Mouse (Mus musculus): ENCODE measurements around the gene Cdh22.

Gene Cdh22

DNA sequence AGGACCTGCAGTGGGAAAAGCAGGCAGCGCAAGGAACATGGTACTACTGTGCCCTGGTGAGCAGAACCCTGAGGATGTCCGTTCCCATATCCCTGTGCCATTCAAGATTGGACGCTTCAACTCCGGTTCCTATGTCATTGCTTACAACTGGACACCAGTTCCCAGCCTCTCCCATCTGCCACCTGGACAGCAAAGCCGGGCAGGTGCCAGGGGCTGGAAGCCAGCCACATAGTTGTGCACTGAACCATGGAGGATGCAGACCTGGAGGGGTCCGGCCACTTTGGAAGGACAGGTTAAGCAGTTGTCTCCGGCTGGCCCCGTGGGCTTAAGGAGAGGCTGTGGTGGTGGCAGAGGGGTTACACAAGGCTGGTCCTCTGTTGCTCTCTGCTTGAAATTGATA, 17.7 kb upstream of the Cdh22 start:
- in situ Hi-C loops (cut with MboI, MseI) = no loop called here

DNA sequence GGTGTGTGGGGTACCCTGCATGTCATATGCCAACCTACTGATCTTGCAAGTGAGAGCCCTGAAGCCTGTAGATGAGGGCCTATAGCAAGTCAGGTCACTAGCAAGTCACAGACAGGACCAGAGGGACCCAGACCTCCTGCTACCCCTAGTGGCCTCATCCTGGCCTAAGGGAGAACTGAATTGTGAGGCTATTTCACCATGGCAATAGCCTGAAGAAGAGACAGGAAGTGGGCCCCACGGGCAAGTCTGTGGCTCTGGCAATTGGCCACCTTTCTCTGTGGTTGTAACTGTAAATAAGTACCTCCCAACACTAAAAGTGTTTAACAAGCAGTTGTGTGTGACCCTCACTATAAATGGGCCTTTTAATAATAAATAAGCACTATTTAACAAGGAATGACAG, 16.2 kb upstream of the Cdh22 start:
- in situ Hi-C loops (cut with MboI, MseI) = no loop called here

DNA sequence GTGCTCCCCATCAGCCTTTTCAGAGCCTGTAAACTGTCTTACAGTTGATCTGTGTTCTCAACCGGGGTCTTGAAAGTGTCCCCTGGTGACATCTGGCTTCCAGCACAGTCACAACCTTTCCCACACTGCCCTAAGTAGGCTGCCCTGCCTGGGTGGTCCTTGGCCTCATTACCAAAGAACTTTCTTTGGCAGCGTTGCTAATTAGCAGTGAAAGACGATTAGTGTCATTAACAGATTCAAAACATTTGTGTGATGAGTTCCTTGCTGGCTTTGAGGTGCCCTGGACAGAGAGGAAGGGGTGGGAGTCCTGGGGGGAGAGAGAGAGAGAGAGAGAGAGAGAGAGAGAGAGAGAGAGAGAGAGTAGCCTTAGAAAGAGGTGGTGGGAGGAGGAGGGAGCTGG, 14.3 kb upstream of the Cdh22 start:
- in situ Hi-C loops (cut with MboI, MseI) = no loop called here

DNA sequence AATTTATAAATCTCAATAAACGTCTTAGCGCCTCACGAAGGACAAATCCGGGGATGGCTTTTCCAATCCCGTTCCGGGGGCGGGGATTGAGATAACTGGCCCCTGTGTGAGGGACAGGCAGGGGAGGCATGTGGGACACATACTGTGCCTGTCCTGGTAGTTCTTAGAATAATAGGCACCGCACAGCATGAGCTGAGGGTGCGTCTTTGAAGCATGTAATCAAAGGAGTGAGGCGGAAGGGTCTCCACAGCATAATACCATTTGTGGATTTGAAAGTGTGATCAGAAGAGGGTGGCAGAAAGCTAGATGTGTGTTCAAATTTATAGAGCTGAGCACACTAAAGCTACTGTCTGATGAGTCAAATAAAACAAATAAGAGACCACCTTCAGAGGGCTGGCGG, 11.7 kb upstream of the Cdh22 start:
- in situ Hi-C loops (cut with MboI, MseI) = no loop called here

DNA sequence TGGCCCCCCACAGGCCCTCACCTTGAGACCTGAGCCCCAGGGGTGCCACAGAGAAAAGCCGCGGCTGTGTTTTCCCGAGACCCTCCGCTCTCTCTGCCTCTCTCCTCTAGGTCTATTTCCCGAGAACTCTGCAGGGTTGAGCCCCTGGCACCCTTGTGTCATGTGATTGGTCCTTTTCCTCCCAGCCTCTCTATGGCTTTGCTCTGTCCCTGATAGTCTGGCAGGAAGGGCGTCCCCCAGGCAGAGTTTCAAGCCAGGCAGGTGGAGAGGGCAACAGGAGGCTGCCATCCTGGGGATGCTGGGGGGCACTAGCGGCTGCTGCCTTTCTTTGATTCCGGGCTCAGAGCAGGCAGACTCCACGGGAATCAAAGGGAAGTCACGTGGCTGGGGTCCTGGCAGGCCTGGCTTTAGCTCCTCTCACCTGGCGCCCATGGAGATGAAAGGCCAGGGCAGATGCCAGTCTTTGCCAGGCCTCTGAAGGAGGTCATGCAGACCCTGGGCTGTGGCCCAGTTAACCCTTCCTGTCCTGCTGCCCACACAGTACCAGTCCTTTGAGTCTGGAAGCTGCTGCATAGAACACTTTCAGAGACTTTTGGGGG, 8.6 kb upstream of the Cdh22 start:
- in situ Hi-C loops (cut with MboI, MseI) = no loop called here

DNA sequence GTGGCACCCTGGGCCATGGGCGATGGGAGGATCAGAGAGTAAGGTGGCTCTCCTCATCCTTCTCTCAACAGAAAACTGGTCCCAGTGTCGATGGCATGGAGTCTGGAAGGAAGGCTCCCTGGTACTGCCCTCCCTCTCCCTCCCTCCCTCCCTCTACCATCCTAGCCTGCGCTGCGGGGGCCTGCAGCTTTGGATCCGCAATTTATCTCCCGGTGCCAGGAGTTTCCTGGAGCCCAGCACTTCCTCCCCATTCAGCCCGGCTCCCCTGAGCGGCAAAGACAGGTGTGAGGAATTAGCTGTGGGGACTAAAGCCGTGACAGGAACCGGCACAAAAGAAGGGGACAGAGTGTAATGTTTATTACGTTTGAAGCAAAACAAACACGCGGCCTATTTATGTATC, 7.9 kb upstream of the Cdh22 start:
- in situ Hi-C loops (cut with MboI, MseI) = no loop called here

DNA sequence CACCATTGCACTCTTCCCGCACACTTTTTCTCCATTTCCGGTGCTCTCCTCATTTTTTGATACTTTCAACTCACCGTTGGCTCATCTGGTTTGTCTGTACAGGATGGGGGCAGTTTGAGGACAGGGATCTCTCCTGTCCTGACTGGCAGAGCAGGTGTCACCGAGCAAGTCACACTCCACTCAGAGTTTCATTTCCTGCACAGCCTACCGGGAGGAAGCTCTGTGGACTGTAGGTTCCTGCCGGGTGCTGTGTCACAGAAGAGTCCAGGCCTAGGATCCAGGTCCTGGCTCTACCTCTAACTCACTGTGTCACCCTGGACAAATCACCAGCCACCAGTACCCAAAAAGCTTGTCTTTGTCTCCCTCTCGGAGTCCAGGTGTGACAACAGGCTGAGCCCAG, 7.1 kb upstream of the Cdh22 start:
- in situ Hi-C loops (cut with MboI, MseI) = no loop called here

DNA sequence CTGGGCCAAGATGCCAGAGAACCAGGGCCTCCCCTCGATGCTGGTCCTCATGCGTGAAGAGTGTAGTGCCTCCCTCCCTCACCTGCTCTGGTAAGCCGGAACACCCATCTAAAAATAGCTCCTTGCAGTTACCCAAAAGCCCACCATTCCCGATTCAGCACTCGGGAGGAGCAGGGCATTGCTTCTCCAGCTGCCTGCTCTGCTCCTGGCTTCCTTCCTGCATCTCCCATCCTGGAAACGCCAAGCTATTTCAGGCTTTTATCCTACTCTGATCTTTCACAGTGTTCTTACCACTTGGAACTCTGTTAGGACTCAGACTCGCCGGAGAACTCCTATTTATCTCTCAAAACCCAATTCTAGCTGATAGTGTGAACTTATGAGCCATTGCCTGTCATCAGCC, 5.7 kb upstream of the Cdh22 start:
- in situ Hi-C loops (cut with MboI, MseI) = no loop called here

DNA sequence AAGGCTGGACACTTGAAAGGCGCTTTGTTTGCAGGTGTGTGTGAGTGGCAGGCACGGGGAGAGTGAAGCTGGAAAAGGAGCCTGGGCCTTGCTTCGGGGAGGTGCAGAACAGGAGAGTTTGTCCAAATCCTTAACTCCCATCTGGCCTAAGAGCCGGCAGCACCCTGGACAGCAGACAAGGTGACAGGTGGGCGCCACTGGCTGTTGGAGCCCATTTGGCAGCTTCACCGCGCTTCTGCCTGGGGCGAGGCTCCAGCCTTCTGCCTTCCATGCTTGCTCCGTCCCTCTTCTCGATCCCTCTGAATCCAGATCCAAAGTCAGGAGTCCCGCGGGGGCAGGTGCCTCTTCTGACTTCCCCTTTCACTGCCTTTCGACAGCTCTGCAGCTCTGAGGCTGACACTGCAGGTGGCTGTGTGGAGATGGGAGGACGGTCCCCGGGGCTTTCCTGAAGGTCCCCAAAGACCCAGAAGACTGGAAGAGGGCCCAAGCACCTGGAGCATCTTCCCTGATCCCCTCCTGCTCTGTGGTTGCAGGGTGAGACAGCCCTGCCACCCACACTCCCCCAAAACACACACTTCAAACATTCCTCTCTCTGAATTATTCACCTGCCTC, 5.0 kb upstream of the Cdh22 start:
- in situ Hi-C loops (cut with MboI, MseI) = no loop called here

DNA sequence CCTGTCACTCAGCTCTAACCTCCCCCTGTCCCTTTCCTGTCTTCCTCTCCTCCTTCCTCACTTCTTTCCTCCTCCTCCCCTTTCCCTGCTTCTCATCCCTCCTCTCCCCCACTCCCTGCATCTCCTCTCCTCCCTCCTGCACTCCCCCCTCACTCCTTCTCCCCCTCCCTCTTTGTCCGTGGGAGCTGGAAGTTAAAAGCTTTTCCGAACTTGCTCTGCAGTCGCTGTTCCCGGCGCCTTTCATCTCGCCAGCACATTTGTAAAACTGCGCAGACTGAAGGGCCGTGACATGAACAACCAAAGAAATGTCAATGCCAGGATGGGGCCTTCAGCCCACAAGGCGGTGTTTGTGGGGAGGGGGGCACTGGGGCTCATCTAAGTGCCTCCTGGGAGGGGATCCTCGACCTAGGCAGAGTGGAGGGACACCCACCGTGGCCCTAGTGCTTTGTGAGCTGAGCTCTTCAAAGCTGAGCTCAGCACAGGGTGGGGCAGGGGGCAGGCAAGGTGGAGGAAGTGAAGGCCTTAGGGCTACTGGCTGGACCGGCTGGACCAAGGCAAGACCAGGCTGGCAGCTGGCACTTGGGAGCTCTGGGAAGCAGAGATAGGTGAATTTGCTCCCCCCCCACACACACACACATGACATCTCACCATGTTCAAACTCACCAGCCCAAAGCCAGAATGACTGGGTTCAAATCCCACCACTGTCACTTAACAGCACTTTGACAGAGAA, 3.9 kb upstream of the Cdh22 start:
- in situ Hi-C loops (cut with MboI, MseI) = no loop called here

DNA sequence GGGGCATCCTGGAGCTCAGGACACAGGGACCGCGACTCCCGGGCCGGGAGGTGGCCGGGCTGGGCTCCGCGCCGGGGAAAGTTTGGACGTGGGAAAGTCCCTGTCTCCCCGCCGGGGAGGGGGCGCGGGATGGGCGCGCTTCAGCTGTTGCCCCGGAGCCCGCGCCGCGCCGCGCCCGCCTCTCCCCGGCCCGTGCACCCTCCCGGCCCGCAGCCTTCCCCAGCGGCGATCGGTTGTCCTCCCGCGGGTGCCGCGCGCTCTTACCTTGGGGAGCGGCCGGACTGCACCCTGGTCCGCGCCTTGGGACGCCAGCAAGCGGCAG, 401 bp downstream of the Cdh22 start:
- in situ Hi-C loops (cut with MboI, MseI) = loop anchor here (5.0 kb wide), 1 partner anchor 38 kb away; no protein-coding TSS in a partner anchor

DNA sequence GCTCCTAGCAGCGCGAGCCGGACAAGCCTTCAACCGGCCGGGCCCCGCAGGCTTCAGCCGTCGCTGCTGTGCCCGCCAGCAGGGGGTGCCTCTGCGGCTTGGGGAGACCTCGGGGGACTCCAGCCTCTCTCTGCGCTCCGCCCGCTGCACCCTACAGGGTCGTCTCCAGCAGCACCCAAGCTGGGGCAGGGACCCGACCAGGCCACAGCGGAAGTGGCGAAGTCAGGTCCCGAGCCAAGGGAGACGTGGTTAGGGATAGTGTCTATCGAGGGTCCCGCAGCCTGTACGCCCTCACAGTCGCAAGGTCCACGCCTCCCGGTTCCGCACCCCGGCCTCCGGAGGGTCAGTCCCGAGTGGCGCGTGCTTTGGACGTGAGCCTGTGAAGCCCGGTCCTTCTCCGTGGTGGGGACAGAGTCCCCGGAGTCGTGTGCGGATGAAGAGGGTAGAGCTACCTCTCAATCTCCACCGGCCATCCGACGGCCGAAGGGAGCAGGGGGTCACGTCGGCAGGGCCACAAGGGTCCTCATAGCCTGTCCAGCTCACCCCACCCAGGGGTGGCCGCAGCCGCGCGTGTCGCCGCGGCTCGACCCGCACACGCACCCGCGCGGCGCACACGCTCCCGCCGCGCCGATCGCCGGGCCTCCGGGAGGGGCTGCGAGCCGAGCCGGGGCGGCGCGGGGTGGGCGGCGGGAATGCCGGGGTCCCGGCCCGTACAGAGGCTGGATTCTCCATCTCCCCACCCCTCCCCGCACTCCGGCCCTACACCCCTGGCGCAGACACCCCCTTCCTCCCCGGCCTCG, 962 bp downstream of the Cdh22 start:
- in situ Hi-C loops (cut with MboI, MseI) = loop anchor here (5.0 kb wide), 1 partner anchor 39 kb away; no protein-coding TSS in a partner anchor

DNA sequence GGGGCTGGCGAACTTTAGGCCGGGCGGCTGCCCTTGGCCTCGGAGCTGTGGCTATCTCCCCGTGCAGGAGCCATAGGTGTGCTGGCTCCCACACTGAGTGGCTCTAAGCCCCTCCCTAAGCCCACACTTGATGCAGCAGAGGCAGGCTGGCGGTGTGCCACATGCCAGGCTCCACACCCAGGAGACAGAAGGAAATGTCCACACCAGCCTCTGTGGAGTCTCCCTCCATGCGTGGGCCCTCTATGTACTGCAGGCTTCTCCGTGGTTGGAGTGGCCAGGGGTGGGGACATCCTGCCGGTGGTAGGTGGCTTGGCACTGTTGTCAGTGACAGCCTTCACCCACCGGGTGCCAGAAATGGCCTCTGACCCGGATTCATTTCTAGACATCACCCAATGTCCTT, 5.6 kb downstream of the Cdh22 start:
- in situ Hi-C loops (cut with MboI, MseI) = no loop called here

DNA sequence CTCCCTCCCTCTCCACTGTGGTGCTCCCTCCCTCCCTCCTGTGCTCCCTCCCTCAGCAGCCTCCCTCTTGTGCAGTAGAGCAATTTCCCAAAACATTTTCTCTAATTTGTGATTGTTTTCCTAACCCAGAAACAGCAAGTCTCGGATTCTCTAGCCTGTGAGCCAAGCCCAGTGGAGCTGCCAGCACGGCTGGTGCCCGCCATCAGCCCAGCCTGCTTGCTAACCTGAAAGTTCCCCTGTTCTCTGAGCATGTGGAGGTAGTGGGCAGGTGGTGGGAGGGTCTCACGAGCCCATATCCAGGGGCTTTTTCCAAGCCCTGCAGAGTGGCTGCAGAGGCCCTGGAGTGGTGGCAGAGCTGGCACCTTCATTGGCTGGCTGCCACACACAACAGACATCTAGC, 10.8 kb downstream of the Cdh22 start:
- in situ Hi-C loops (cut with MboI, MseI) = no loop called here

DNA sequence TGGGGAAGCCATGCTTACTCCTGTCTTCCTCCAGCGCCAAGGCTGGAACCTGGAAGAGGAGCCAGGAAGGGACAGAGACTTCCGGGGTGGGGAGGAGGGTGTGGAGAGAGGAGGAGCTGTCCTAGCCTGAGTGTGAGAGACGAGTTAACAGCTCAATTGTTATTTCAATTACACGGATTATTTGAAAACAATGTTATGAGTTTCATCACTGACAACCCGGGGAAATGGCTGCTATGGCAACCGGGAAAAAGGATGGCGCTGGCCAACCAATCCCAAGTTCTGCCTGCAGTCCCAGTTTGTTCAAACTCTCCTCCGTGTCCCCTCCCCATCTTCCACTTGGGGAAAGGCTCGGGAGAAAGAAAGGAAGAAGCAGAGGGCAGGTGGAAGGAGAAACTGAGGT, 12.7 kb downstream of the Cdh22 start:
- in situ Hi-C loops (cut with MboI, MseI) = no loop called here

DNA sequence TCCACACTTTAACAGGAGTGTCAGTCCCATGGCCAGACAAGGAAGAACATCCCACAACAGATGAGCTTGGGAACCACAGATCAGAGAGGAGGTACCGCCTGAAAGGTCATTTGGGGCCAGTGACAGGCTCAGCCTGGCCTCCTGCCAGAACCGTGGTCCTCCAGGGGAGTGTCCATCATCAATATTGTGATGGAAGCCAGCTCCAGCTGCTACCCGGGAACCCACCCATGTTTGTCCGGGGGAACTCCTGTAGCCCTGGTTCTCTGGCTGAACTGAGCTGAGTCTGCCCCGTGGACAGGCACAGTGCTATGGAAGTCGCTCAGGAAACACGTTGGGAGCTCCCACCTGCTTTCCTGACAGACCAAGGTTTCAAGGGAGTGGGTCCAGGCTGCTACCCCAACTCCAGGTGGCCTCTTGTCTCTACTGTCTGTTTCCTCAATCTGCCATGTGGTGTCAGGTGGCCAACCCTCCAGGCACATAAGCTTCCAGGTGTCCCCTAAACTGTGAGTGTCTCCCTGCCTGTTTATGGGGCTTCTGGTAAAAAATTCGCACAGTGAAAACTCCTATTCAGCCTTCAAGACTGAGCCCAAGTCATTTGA, 14.2 kb downstream of the Cdh22 start:
- in situ Hi-C loops (cut with MboI, MseI) = no loop called here

DNA sequence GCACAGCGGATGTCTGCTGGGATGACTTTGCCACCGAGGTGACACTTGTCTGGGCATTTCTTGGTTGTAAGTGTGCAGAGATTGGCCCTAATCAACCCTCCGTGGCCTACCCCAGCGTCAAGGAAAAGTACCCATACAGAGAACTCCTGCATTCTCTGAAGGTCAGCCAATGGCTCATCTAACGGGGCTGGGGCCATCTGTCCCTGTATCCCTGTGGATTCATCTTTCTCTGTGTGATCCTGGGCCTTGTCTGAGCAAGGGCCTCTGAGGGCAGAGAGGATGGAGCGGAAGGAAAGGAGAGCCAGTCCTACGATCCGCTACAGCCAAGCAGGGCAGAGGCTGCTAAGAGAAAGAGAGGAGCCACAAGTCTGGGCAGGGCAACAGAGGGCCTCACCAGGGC, 15.7 kb downstream of the Cdh22 start:
- in situ Hi-C loops (cut with MboI, MseI) = no loop called here

DNA sequence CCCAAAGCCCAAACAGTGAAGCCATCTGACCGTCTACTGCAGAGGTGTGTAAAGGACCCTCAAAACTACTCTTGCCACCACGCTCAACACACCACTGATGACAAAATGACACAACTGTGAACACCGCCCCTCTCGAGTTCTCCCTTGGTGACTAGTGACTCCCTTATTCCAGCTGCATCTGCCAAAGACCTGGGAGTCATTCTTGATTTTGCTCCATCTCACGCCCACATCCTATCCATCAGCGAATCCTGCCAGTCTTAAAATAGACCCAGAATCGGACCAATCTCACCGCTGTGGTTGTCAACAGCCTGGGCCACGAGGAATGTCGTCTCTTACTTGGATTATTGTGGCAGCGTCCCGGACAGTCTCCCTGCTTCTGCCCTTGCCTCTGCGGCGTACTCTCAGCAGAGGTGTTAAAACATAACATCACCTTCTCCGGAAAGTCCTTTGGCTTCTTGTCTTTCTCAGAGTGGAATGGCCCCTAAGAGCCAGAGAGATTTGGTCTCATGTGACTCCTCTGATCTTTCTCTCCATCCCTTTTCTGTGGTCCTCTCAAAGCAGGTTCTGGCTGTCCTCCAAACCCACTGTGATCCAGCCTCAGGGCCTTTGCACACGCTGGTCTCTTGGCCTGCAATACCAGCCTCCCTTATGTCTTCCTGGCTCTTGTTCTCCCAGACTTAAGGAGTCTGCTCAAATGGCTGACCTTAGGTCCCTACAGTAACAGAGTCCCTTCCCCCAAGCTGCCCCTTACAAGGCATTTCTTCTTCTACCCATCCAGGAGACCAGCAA, 17.1 kb downstream of the Cdh22 start:
- in situ Hi-C loops (cut with MboI, MseI) = no loop called here

DNA sequence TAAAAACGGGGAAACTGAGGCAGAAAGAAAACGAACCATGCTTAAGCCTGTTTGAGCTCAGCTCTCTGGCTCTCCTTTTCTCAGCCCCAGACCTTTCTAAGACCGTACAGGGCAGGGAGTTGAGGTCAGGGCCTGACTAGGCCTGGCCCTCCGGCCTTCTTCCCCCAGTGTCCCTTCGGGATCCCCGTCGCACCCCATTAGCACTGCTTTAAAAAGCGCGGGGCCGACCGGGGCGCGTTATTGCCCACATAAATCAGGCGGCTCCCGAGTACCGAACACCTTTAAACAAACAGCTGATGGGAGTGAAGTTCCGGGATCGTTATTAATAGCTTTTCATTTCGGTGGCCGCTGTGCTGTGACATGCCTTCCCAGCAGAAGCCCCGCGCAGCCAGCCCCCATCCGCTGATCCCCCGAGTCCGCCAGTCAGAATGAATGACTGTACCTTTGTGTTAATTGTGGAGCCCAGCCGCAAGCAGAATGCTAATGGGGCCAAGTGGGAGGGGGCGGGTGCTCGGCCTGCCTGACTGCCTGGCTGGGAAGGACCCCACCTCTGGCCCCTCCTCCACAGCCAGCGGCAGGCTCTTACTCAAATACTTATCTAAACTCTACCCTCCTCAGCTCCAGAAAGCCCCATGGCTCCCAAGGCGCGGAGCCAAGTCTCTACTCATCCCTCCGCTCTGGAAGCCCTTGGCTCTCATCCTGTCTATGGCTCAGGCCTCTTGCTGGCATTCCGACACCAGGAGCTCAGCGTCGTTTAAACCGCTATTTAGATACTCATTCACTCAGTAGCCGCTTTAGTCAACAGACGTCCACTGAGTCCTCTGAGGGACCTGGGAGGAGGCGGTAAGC, 19.3 kb downstream of the Cdh22 start:
- in situ Hi-C loops (cut with MboI, MseI) = no loop called here

DNA sequence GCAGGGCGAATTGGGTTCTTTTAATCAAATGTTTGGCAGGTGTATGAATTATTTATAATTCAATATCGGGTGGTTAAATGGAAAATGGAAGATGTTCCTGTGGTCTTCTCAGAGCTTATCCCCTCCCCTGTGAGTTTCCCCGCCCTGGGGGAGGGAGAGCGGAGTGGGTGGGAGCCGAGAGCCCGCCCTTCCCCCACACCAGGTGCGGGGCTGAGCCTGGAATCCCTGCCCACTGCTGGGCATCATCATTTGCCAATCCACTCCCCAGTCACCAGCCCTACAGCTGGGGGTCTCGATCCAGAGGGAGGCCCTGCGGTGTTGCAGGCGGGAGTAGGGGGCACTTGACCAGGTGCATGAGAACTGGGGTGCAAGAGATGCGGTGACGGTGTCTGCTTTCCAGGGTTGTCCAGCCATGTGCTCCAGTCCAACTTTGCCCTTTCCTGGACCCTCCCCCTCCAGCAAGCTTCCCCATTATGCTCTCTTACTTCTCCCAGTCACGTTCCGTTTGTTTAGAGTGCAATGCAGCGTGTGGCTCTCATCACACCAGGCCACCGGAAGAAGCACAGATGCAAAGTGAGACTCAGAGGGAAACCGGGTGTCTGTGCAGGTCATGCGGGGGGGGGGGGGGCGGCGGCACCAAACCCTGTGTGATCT, 23.1 kb downstream of the Cdh22 start:
- in situ Hi-C loops (cut with MboI, MseI) = loop anchor here (5.0 kb wide), 1 partner anchor 54 kb away; no protein-coding TSS in a partner anchor
